Mouse (Mus musculus): ENCODE data around the gene Pde8a. TPM values are rescaled to one million over a fixed set of nuclear protein-coding genes. Genes with fewer than 3 reads are reported as not detected.
"Not testable (repeated sequence)": the region's sequence is repeated elsewhere in the genome, so short reads cannot be mapped to it uniquely, and the experiment has no call there.

Gene Pde8a
- polyA plus RNA-seq, 1 experiment = 31.6 TPM

GRCm38 (mm10) chr7:81195509-81195908 is 17.9 kb upstream of the Pde8a start:
- Histone ChIP-seq H3K36me3 (ENCODE audit: control insufficient read depth, insufficient read depth, low read length) (no peaks in the 10 kb centered on the region), H3K27me3 (replicated peaks; ENCODE audit: control insufficient read depth, insufficient read depth, low read length) (no peaks in the 10 kb centered on the region), H3K4me1 (ENCODE audit: control insufficient read depth, insufficient read depth, low read length) (no peaks in the 10 kb centered on the region), H3K4me3 (ENCODE audit: insufficient read depth, low read depth, low read length) (no peak overlapping the region), H3K27ac (ENCODE audit: insufficient read depth, low read depth, low read length) (no peak overlapping the region)
- 56% methylated on average over 4 of the region's 4 CpGs for WGBS
- DNase-seq = no peak
- TF ChIP-seq POLR2A (IDR thresholded peaks at IDR 0.05; ENCODE audit: low read depth, low read length) (no peak), CTCF (conservative IDR thresholded peaks at IDR 0.05; ENCODE audit: insufficient read depth, insufficient read length, low read depth, low read length) (no peak)

GRCm38 (mm10) chr7:81196796-81197195 is 16.6 kb upstream of the Pde8a start:
- Histone ChIP-seq H3K36me3 (ENCODE audit: control insufficient read depth, insufficient read depth, low read length) (no peaks in the 10 kb centered on the region), H3K4me3 (ENCODE audit: insufficient read depth, low read depth, low read length) (no peak overlapping the region), H3K4me1 (ENCODE audit: control insufficient read depth, insufficient read depth, low read length) (no peaks in the 10 kb centered on the region), H3K27me3 (replicated peaks; ENCODE audit: control insufficient read depth, insufficient read depth, low read length) (no peaks in the 10 kb centered on the region), H3K27ac (ENCODE audit: insufficient read depth, low read depth, low read length) (no peak overlapping the region)
- WGBS = 87% methylated on average over 3 of the region's 3 CpGs
- TF ChIP-seq POLR2A (IDR thresholded peaks at IDR 0.05; ENCODE audit: low read depth, low read length) (no peak), CTCF (conservative IDR thresholded peaks at IDR 0.05; ENCODE audit: insufficient read depth, insufficient read length, low read depth, low read length) (no peak)
- no peak for DNase-seq

- no peaks in the 10 kb centered on the region for H3K36me3 ChIP-seq (ENCODE audit: control insufficient read depth, insufficient read depth, low read length)
- TF ChIP-seq CTCF (conservative IDR thresholded peaks at IDR 0.05; ENCODE audit: insufficient read depth, insufficient read length, low read depth, low read length) = no peak
- TF ChIP-seq POLR2A (IDR thresholded peaks at IDR 0.05; ENCODE audit: low read depth, low read length) = no peak
- 40% methylated on average over 4 of the region's 4 CpGs for WGBS
- H3K27me3 ChIP-seq (replicated peaks; ENCODE audit: control insufficient read depth, insufficient read depth, low read length) = no peaks in the 10 kb centered on the region
- DNase-seq = peak; percentile 26
- H3K4me1 ChIP-seq (ENCODE audit: control insufficient read depth, insufficient read depth, low read length) = no peaks in the 10 kb centered on the region
- H3K27ac ChIP-seq (ENCODE audit: insufficient read depth, low read depth, low read length) = no peak overlapping the region
- no peak overlapping the region for H3K4me3 ChIP-seq (ENCODE audit: insufficient read depth, low read depth, low read length)
Observed at GRCm38 (mm10) chr7:81198538-81198937, 14.9 kb upstream of the Pde8a start.

- no peaks in the 10 kb centered on the region for H3K4me1 ChIP-seq (ENCODE audit: control insufficient read depth, insufficient read depth, low read length)
- WGBS = 48% methylated on average over 5 of the region's 5 CpGs
- H3K36me3 ChIP-seq (ENCODE audit: control insufficient read depth, insufficient read depth, low read length) = no peaks in the 10 kb centered on the region
- no peak overlapping the region for H3K27ac ChIP-seq (ENCODE audit: insufficient read depth, low read depth, low read length)
- peak; percentile 46 for DNase-seq
- no peak overlapping the region for H3K4me3 ChIP-seq (ENCODE audit: insufficient read depth, low read depth, low read length)
- no peaks in the 10 kb centered on the region for H3K27me3 ChIP-seq (replicated peaks; ENCODE audit: control insufficient read depth, insufficient read depth, low read length)
- TF ChIP-seq POLR2A (IDR thresholded peaks at IDR 0.05; ENCODE audit: low read depth, low read length) (no peak), CTCF (conservative IDR thresholded peaks at IDR 0.05; ENCODE audit: insufficient read depth, insufficient read length, low read depth, low read length) (no peak)
Observed at GRCm38 (mm10) chr7:81199109-81199508, 14.3 kb upstream of the Pde8a start.

GRCm38 (mm10) chr7:81199757-81200156 is 13.6 kb upstream of the Pde8a start:
- WGBS = 51% methylated on average over 4 of the region's 4 CpGs
- H3K27me3 ChIP-seq (replicated peaks; ENCODE audit: control insufficient read depth, insufficient read depth, low read length) = no peaks in the 10 kb centered on the region
- DNase-seq = no peak
- no peak overlapping the region for H3K27ac ChIP-seq (ENCODE audit: insufficient read depth, low read depth, low read length)
- no peak for TF ChIP-seq POLR2A (IDR thresholded peaks at IDR 0.05; ENCODE audit: low read depth, low read length)
- no peak for TF ChIP-seq CTCF (conservative IDR thresholded peaks at IDR 0.05; ENCODE audit: insufficient read depth, insufficient read length, low read depth, low read length)
- H3K4me1 ChIP-seq (ENCODE audit: control insufficient read depth, insufficient read depth, low read length) = no peaks in the 10 kb centered on the region
- H3K36me3 ChIP-seq (ENCODE audit: control insufficient read depth, insufficient read depth, low read length) = no peaks in the 10 kb centered on the region
- H3K4me3 ChIP-seq (ENCODE audit: insufficient read depth, low read depth, low read length) = no peak overlapping the region

GRCm38 (mm10) chr7:81202389-81202788 is 11.0 kb upstream of the Pde8a start:
- Histone ChIP-seq H3K27me3 (replicated peaks; ENCODE audit: control insufficient read depth, insufficient read depth, low read length) (no peaks in the 10 kb centered on the region), H3K4me3 (ENCODE audit: insufficient read depth, low read depth, low read length) (no peak overlapping the region), H3K4me1 (ENCODE audit: control insufficient read depth, insufficient read depth, low read length) (no peaks in the 10 kb centered on the region), H3K27ac (ENCODE audit: insufficient read depth, low read depth, low read length) (no peak overlapping the region), H3K36me3 (ENCODE audit: control insufficient read depth, insufficient read depth, low read length) (no peaks in the 10 kb centered on the region)
- 69% methylated on average over 5 of the region's 5 CpGs for WGBS
- no peak for TF ChIP-seq CTCF (conservative IDR thresholded peaks at IDR 0.05; ENCODE audit: insufficient read depth, insufficient read length, low read depth, low read length)
- TF ChIP-seq POLR2A (IDR thresholded peaks at IDR 0.05; ENCODE audit: low read depth, low read length) = no peak
- no peak for DNase-seq

GRCm38 (mm10) chr7:81203576-81203975 is 9.8 kb upstream of the Pde8a start:
- WGBS = 93% methylated on average over 10 of the region's 10 CpGs

GRCm38 (mm10) chr7:81208944-81209343 is 4.5 kb upstream of the Pde8a start:
- no peak for TF ChIP-seq POLR2A (IDR thresholded peaks at IDR 0.05; ENCODE audit: low read depth, low read length)
- TF ChIP-seq CTCF (conservative IDR thresholded peaks at IDR 0.05; ENCODE audit: insufficient read depth, insufficient read length, low read depth, low read length) = peak; percentile 79
- WGBS = 18% methylated on average over 6 of the region's 6 CpGs
- DNase-seq = peak; percentile 85
- H3K4me3 ChIP-seq (ENCODE audit: insufficient read depth, low read depth, low read length) = no peak overlapping the region
- 0 out of 2 replicates have a peak, but pooled peaks cover 2% of the 10 kb centered on the region for H3K4me1 ChIP-seq (ENCODE audit: control insufficient read depth, insufficient read depth, low read length)
- H3K36me3 ChIP-seq (ENCODE audit: control insufficient read depth, insufficient read depth, low read length) = no peaks in the 10 kb centered on the region
- no peak overlapping the region for H3K27ac ChIP-seq (ENCODE audit: insufficient read depth, low read depth, low read length)
- no peaks in the 10 kb centered on the region for H3K27me3 ChIP-seq (replicated peaks; ENCODE audit: control insufficient read depth, insufficient read depth, low read length)

More at GRCm38 (mm10) chr7:81203576-81203975, 9.8 kb upstream of the Pde8a start:
- not testable (repeated sequence) for H3K36me3 ChIP-seq (ENCODE audit: control insufficient read depth, insufficient read depth, low read length); H3K4me3 ChIP-seq (ENCODE audit: insufficient read depth, low read depth, low read length); DNase-seq; H3K27ac ChIP-seq (ENCODE audit: insufficient read depth, low read depth, low read length); H3K4me1 ChIP-seq (ENCODE audit: control insufficient read depth, insufficient read depth, low read length); H3K27me3 ChIP-seq (replicated peaks; ENCODE audit: control insufficient read depth, insufficient read depth, low read length)

Measured in kidney, adult 2 months (tissue).